Mouse (Mus musculus): ENCODE results near the gene Ext2.

GRCm38 (mm10) chr2:93759173-93759572 is 63.2 kb downstream of the Ext2 start:
- TF ChIP-seq CTCF (IDR thresholded peaks at IDR 0.05; ENCODE audit: insufficient read depth, low read depth, low read length): no peak
- TF ChIP-seq POLR2A (IDR thresholded peaks at IDR 0.05; ENCODE audit: insufficient read depth, low read depth, low read length): no peak

Data from olfactory bulb, adult 2 months (tissue).